Mouse (Mus musculus): ENCODE results near the gene Ndufa9. TPM values are rescaled to one million over a fixed set of nuclear protein-coding genes. Genes with fewer than 3 reads are reported as not detected.

Gene Ndufa9
- polyA plus RNA-seq, 1 experiment from 2014 or later, result 187 TPM

Other genes starting within 250 kb of the Ndufa9 start
- 4.3 TPM in 2 replicates for gene Kcna1, start 202.8 kb downstream of the Ndufa9 start, polyA plus RNA-seq (2015; fragmentation: Nextera tagmentation; extraction: Ambion mirVana)
- 8.2 and 9.8 TPM in 2 replicates for gene Kcna6, start 108.5 kb downstream of the Ndufa9 start, polyA plus RNA-seq (2015; fragmentation: Nextera tagmentation; extraction: Ambion mirVana)
- gene Akap3, start 4.0 kb upstream of the Ndufa9 start, polyA plus RNA-seq (2015; fragmentation: Nextera tagmentation; extraction: Ambion mirVana), result not detected in 2 replicates
- 0.10 and 0.36 TPM in 2 replicates for gene Dyrk4, start 72.7 kb upstream of the Ndufa9 start, polyA plus RNA-seq (2015; fragmentation: Nextera tagmentation; extraction: Ambion mirVana)
- gene Rad51ap1, start 90.5 kb upstream of the Ndufa9 start, polyA plus RNA-seq (2015; fragmentation: Nextera tagmentation; extraction: Ambion mirVana), result 52.7 and 60.5 TPM in 2 replicates
- 17.2 and 17.8 TPM in 2 replicates for gene D6Wsu163e, start 90.8 kb upstream of the Ndufa9 start, polyA plus RNA-seq (2015; fragmentation: Nextera tagmentation; extraction: Ambion mirVana)
- gene Fgf6, start 166.4 kb upstream of the Ndufa9 start, polyA plus RNA-seq (2015; fragmentation: Nextera tagmentation; extraction: Ambion mirVana), result 0.07 and 0.08 TPM in 2 replicates
- gene Fgf23, start 223.8 kb upstream of the Ndufa9 start, polyA plus RNA-seq (2015; fragmentation: Nextera tagmentation; extraction: Ambion mirVana), result 0.23 and 0.30 TPM in 2 replicates

Data from embryonic facial prominence, embryonic 13.5 days (tissue).